In genomic region chr11:76945386-76946202, GRCm38 (mm10) we compare ENCODE assay signal across 8 mouse cellular contexts. TPM values are rescaled to one million over a fixed set of nuclear protein-coding genes. Genes with fewer than 3 reads are reported as not detected.
DNase-seq lines count a peak whose midpoint lies in the region; ATAC-seq lines count a peak whose summit lies in the region.

No protein-coding gene starts in this region.

- peak overlapping the region; percentile 93 for H3K4me3 ChIP-seq in forebrain, embryonic 10.5 days
- H3K4me3 ChIP-seq in heart, embryonic 16.5 days (ENCODE audit: low read length): peak overlapping the region; percentile 72
- peak overlapping the region; percentile 85 for H3K4me3 ChIP-seq in liver, embryonic 15.5 days (replicated peaks)
- peak overlapping the region; percentile 86 for H3K4me3 ChIP-seq in neural tube, embryonic 12.5 days

- no peaks in the 10 kb centered on the region for H3K27me3 ChIP-seq in forebrain, embryonic 10.5 days (ENCODE audit: poor library complexity, severe bottlenecking)
- no peaks in the 10 kb centered on the region for H3K27me3 ChIP-seq in heart, embryonic 16.5 days (ENCODE audit: control insufficient read depth, insufficient read depth, low read length)
- 0 out of 2 replicates have a peak, but pooled peaks cover 6% of the 10 kb centered on the region for H3K27me3 ChIP-seq in liver, embryonic 15.5 days
- no peaks in the 10 kb centered on the region for H3K27me3 ChIP-seq in neural tube, embryonic 12.5 days (replicated peaks)

- peak overlapping the region; percentile 94 for H3K27ac ChIP-seq in forebrain, embryonic 10.5 days
- peak overlapping the region; percentile 81 for H3K27ac ChIP-seq in heart, embryonic 16.5 days (ENCODE audit: low read length)
- peak overlapping the region; percentile 66 for H3K27ac ChIP-seq in liver, embryonic 15.5 days (replicated peaks)
- 0 out of 2 replicates have a peak overlapping the region, but pooled peaks have one; percentile 26 for H3K27ac ChIP-seq in neural tube, embryonic 12.5 days

- DNase-seq in c-Kit-negative CD71-positive TER-119-positive erythroid progenitor cells, embryonic 14.5 days (ENCODE audit: low read depth, low spot score): peak; percentile 67
- peak; percentile 89 for DNase-seq in forebrain, embryonic 10.5 days (ENCODE audit: extremely low spot score, low spot score)
- peak; percentile 94 to 97 for DNase-seq in kidney, postnatal 36 days
- DNase-seq in telencephalon, adult 2 months (ENCODE audit: low read depth, low spot score): peak; percentile 76

- peak overlapping the region; percentile 84 for H3K9ac ChIP-seq in heart, embryonic 16.5 days (ENCODE audit: low read length)
- peak overlapping the region; percentile 78 for H3K9ac ChIP-seq in liver, embryonic 15.5 days
- peak overlapping the region; percentile 74 for H3K9ac ChIP-seq in neural tube, embryonic 12.5 days

- H3K36me3 ChIP-seq in forebrain, embryonic 10.5 days (replicated peaks): peaks cover 25% of the 10 kb centered on the region
- no peaks in the 10 kb centered on the region; the same call in 1 of the 2 replicates for H3K36me3 ChIP-seq in heart, embryonic 16.5 days (ENCODE audit: control insufficient read depth, insufficient read depth)
- 0 out of 2 replicates have a peak, but pooled peaks cover 4% of the 10 kb centered on the region for H3K36me3 ChIP-seq in liver, embryonic 15.5 days (replicated peaks)
- no peaks in the 10 kb centered on the region for H3K36me3 ChIP-seq in neural tube, embryonic 12.5 days

- peak; percentile 94 for ATAC-seq in CD4-positive, CD25-positive, alpha-beta regulatory T cell, adult 4 months
- peak; percentile 94 for ATAC-seq in heart, embryonic 16.5 days (replicated peaks; ENCODE audit: extremely low read depth, insufficient read depth, low FRiP score)
- ATAC-seq in liver, embryonic 15.5 days (ENCODE audit: insufficient read depth): peak; percentile 94
- peak; percentile 89 for ATAC-seq in neural tube, embryonic 12.5 days (ENCODE audit: low FRiP score, low read depth)

- H3K9me3 ChIP-seq in forebrain, embryonic 10.5 days: no peaks in the 10 kb centered on the region
- H3K9me3 ChIP-seq in heart, embryonic 16.5 days (replicated peaks; ENCODE audit: control insufficient read depth, low read length): no peaks in the 10 kb centered on the region
- H3K9me3 ChIP-seq in liver, embryonic 15.5 days (replicated peaks): no peaks in the 10 kb centered on the region
- H3K9me3 ChIP-seq in neural tube, embryonic 12.5 days: no peaks in the 10 kb centered on the region

- peaks cover 17% of the 10 kb centered on the region for H3K4me1 ChIP-seq in forebrain, embryonic 10.5 days
- H3K4me1 ChIP-seq in heart, embryonic 16.5 days (ENCODE audit: control insufficient read depth, insufficient read depth, low read length): peaks cover 9% of the 10 kb centered on the region
- H3K4me1 ChIP-seq in liver, embryonic 15.5 days (replicated peaks): peaks cover 20% of the 10 kb centered on the region
- peaks cover 7% of the 10 kb centered on the region for H3K4me1 ChIP-seq in neural tube, embryonic 12.5 days

- under 1% methylated on average over 58 of the region's 58 CpGs for WGBS in forebrain, embryonic 10.5 days
- WGBS in heart, embryonic 16.5 days: under 1% methylated on average over 58 of the region's 58 CpGs
- under 1% methylated on average over 58 of the region's 58 CpGs for WGBS in liver, embryonic 15.5 days (ENCODE audit: insufficient replicate concordance)
- under 1% methylated on average over 58 of the region's 58 CpGs for WGBS in neural tube, embryonic 12.5 days

- H3K4me2 ChIP-seq in heart, embryonic 16.5 days (ENCODE audit: low read depth, low read length): peak overlapping the region; percentile 93
- peak overlapping the region; percentile 97 for H3K4me2 ChIP-seq in liver, embryonic 15.5 days
- peak overlapping the region; percentile 85 for H3K4me2 ChIP-seq in neural tube, embryonic 12.5 days (replicated peaks)

RNA-seq across cellular contexts. Expression of gene Blmh, which starts 21.0 kb away (rescaled TPM):
- polyA plus RNA-seq in CD4-positive, CD25-positive, alpha-beta regulatory T cell, adult 4 months (2017; shearing (Covaris generic)): 100 to 1,000 TPM in 1 of 2 experiments, 10 to 100 TPM in 1; 81.9 to 102 TPM
- polyA plus RNA-seq in forebrain, embryonic 10.5 days (2016; fragmentation: Nextera tagmentation; extraction: Ambion mirVana): 206 and 209 TPM in 2 replicates
- 101 and 107 TPM in 2 replicates for polyA plus RNA-seq in heart, embryonic 16.5 days (2015; fragmentation: Nextera tagmentation; extraction: Ambion mirVana)
- 40.5 and 44.2 TPM in 2 replicates for polyA plus RNA-seq in liver, embryonic 15.5 days (2015; fragmentation: Nextera tagmentation; extraction: Ambion mirVana)
- 175 TPM in 2 replicates for polyA plus RNA-seq in neural tube, embryonic 12.5 days (2016; fragmentation: Nextera tagmentation; extraction: Ambion mirVana)

RNA-seq across cellular contexts. Expression of gene Tmigd1, which starts 43.6 kb away (rescaled TPM):
- polyA plus RNA-seq in CD4-positive, CD25-positive, alpha-beta regulatory T cell, adult 4 months (2017; shearing (Covaris generic)): under 1 TPM in 1 of 2 experiments, not detected in 1; 0.65 TPM
- not detected in 2 replicates for polyA plus RNA-seq in forebrain, embryonic 10.5 days (2016; fragmentation: Nextera tagmentation; extraction: Ambion mirVana)
- polyA plus RNA-seq in heart, embryonic 16.5 days (2015; fragmentation: Nextera tagmentation; extraction: Ambion mirVana): 0.21 and 2.7 TPM in 2 replicates
- polyA plus RNA-seq in liver, embryonic 15.5 days (2015; fragmentation: Nextera tagmentation; extraction: Ambion mirVana): not detected in 2 replicates
- polyA plus RNA-seq in neural tube, embryonic 12.5 days (2016; fragmentation: Nextera tagmentation; extraction: Ambion mirVana): not detected in 2 replicates

RNA-seq across cellular contexts. Expression of gene Slc6a4, which starts 52.8 kb away (rescaled TPM):
- polyA plus RNA-seq in CD4-positive, CD25-positive, alpha-beta regulatory T cell, adult 4 months (2017; shearing (Covaris generic)): under 1 TPM in 1 of 2 experiments, not detected in 1; 0.24 TPM
- 0.43 and 0.54 TPM in 2 replicates for polyA plus RNA-seq in forebrain, embryonic 10.5 days (2016; fragmentation: Nextera tagmentation; extraction: Ambion mirVana)
- polyA plus RNA-seq in heart, embryonic 16.5 days (2015; fragmentation: Nextera tagmentation; extraction: Ambion mirVana): 0.58 and 0.70 TPM in 2 replicates
- 2.1 and 2.4 TPM in 2 replicates for polyA plus RNA-seq in liver, embryonic 15.5 days (2015; fragmentation: Nextera tagmentation; extraction: Ambion mirVana)
- polyA plus RNA-seq in neural tube, embryonic 12.5 days (2016; fragmentation: Nextera tagmentation; extraction: Ambion mirVana): 0.49 and 0.89 TPM in 2 replicates

Comparison
In these comparisons a context has a peak if more than half of its experiments do, and no peak if none do; other contexts are left out.
1. Peak in every context shown above with its lines: DNase-seq, ATAC-seq, H3K4me3 ChIP-seq and H3K27ac ChIP-seq.
2. H3K27ac ChIP-seq: peak in every context shown above with its lines; median percentile 94 in forebrain, embryonic 10.5 days; 81 in heart, embryonic 16.5 days; 66 in liver, embryonic 15.5 days; 26 in neural tube, embryonic 12.5 days.